Mouse (Mus musculus) small intestine, adult 2 months (tissue): Measurements from ENCODE around the gene Lypd4.

Experiments used
- CTCF ChIP-seq: fragments of 200-500 bp; IDR thresholded peaks from 2 replicates; pipeline ENCODE4 v1.5.1; 2012; ENCODE audit warnings: low read depth, mild to moderate bottlenecking, control low read depth, inconsistent platforms, low read length, moderate library complexity, mixed read lengths; ENCODE audit not compliant: insufficient replicate concordance, insufficient read length; ENCODE audit errors: extremely low read depth
- POLR2A ChIP-seq: fragments of 200-500 bp; IDR thresholded peaks from 2 replicates; pipeline ENCODE4 v1.6.1; 2012; ENCODE audit warnings: low read depth, mild to moderate bottlenecking, control low read depth, inconsistent platforms, low read length, moderate library complexity

GRCm38 (mm10) chr7:24897959-24898358 lies 28.2 kb upstream of the Lypd4 start:
- no peak for TF ChIP-seq CTCF
- TF ChIP-seq POLR2A = no peak
